Mouse (Mus musculus): ENCODE data around the gene Ccin. TPM values are rescaled to one million over a fixed set of nuclear protein-coding genes. Genes with fewer than 3 reads are reported as not detected.

Ccin gene
- total and polyA plus RNA-seq, 3 experiments = not detected

- TF ChIP-seq MYC (IDR thresholded peaks at IDR 0.05; ENCODE audit: low read depth, low read length) (peak; percentile 50; the same call in 1 of the 2 replicates), CTCF (conservative IDR thresholded peaks at IDR 0.05 in 1 of 2, IDR thresholded peaks at IDR 0.05 in 1 of 2; ENCODE audit: low read depth in 2 of 2, low read length in 2 of 2) (no peak), SIN3A (IDR thresholded peaks at IDR 0.05; ENCODE audit: low read length) (no peak), EP300 (IDR thresholded peaks at IDR 0.05; ENCODE audit: low read length) (no peak; the same call in 1 of the 2 replicates), JUND (conservative IDR thresholded peaks at IDR 0.05; ENCODE audit: low read depth, low read length) (no peak), POLR2AphosphoS2 (IDR thresholded peaks at IDR 0.05; ENCODE audit: low read depth, low read length) (no peak), USF2 (conservative IDR thresholded peaks at IDR 0.05; ENCODE audit: low read depth, low read length) (no peak), TBP (conservative IDR thresholded peaks at IDR 0.05; ENCODE audit: low read depth, low read length) (no peak), ZKSCAN1 (IDR thresholded peaks at IDR 0.05; ENCODE audit: borderline replicate concordance, low read depth, low read length) (no peak), NELFE (IDR thresholded peaks at IDR 0.05; ENCODE audit: low read depth, low read length) (no peak), PAX5 (IDR thresholded peaks at IDR 0.05; ENCODE audit: low read length) (no peak)
Measured at GRCm38 (mm10) chr4:43957846-43958461, 25.3 kb upstream of the Ccin start (continued).

- H3K79me2 ChIP-seq (replicated peaks; ENCODE audit: control insufficient read depth, extremely low read depth, insufficient read depth, poor library complexity, severe bottlenecking) = peaks cover 16% of the 10 kb centered on the region
- dilution Hi-C loops (cut with MboI; ENCODE audit: extremely low pct_ligation_motif_present, extremely low pct_unique_long_range_greater_than_20kb, low sequenced_read_pairs) (no loop called here), in situ Hi-C loops (cut with MboI; ENCODE audit: low pct_ligation_motif_present, low pct_unique_long_range_greater_than_20kb, low sequenced_read_pairs) (loop anchor here (5.0 kb wide), 1 partner anchor 37 kb away; no protein-coding TSS in a partner anchor)
- peak overlapping the region; percentile 100 for H3K4me2 ChIP-seq (ENCODE audit: insufficient read depth, low read depth, poor library complexity, severe bottlenecking)
- H3K27me3 ChIP-seq (replicated peaks) = no peaks in the 10 kb centered on the region
- peaks cover 8 to 59% of the 10 kb centered on the region in 2 experiments; a peak in 3 of 4 replicates for H3K4me1 ChIP-seq (ENCODE audit: control insufficient read depth in 1 of 2, insufficient read depth in 2 of 2)
- peak overlapping the region; percentile 65 for H3K27ac ChIP-seq (ENCODE audit: insufficient read depth, low read depth)
- DNase-seq (ENCODE audit: extremely low read depth) = peak; percentile 89
- H3K9me3 ChIP-seq (replicated peaks; ENCODE audit: low read length) = no peaks in the 10 kb centered on the region
- H3K9ac ChIP-seq (ENCODE audit: insufficient read depth, low read depth) = peak overlapping the region; percentile 68
- H3K36me3 ChIP-seq (replicated peaks in 1 of 2; ENCODE audit: control insufficient read depth in 1 of 2, insufficient read depth in 1 of 2, low read length in 1 of 2) = peaks cover 0 to 29% of the 10 kb centered on the region in 2 experiments
- H3K4me3 ChIP-seq (replicated peaks in 1 of 3; ENCODE audit: low read depth in 2 of 3, low read length in 2 of 3, poor library complexity in 1 of 3) = peak overlapping the region; percentile 48 to 91 (median 69)
- TF ChIP-seq TBP (conservative IDR thresholded peaks at IDR 0.05; ENCODE audit: low read depth, low read length) (peak; percentile 28; the same call in 1 of the 2 replicates), RAD21 (IDR thresholded peaks at IDR 0.05; ENCODE audit: low read depth, low read length) (no peak), HCFC1 (IDR thresholded peaks at IDR 0.05; ENCODE audit: low read depth, low read length) (no peak), UBTF (IDR thresholded peaks at IDR 0.05; ENCODE audit: low read depth, low read length) (no peak; the same call in 1 of the 2 replicates), MAZ (IDR thresholded peaks at IDR 0.05; ENCODE audit: low read depth, low read length) (peak; percentile 74), MYC (IDR thresholded peaks at IDR 0.05; ENCODE audit: low read depth, low read length) (0 out of 2 replicates have a peak, but pooled peaks have one; percentile 34), JUN (IDR thresholded peaks at IDR 0.05; ENCODE audit: insufficient read depth, low read depth, low read length) (no peak), KAT2A (IDR thresholded peaks at IDR 0.05; ENCODE audit: insufficient replicate concordance, low read length) (no peak), POLR2AphosphoS2 (IDR thresholded peaks at IDR 0.05; ENCODE audit: low read depth, low read length) (no peak; the same call in 1 of the 2 replicates), SMC3 (IDR thresholded peaks at IDR 0.05; ENCODE audit: low read depth, low read length) (no peak), USF1 (IDR thresholded peaks at IDR 0.05; ENCODE audit: low read depth, low read length) (no peak), MAFK (IDR thresholded peaks at IDR 0.05; ENCODE audit: insufficient replicate concordance, low read length) (no peak), MXI1 (IDR thresholded peaks at IDR 0.05; ENCODE audit: low read depth, low read length) (peak; percentile 53), SIN3A (IDR thresholded peaks at IDR 0.05; ENCODE audit: low read length) (peak; percentile 83), NRF1 (IDR thresholded peaks at IDR 0.05; ENCODE audit: low read depth, low read length) (peak; percentile 78), NELFE (IDR thresholded peaks at IDR 0.05; ENCODE audit: low read depth, low read length) (0 out of 2 replicates have a peak, but pooled peaks have one; percentile 40), IRF4 (IDR thresholded peaks at IDR 0.05; ENCODE audit: low read depth, low read length) (peak; percentile 50; the same call in 1 of the 2 replicates), ZMIZ1 (IDR thresholded peaks at IDR 0.05; ENCODE audit: low read depth, low read length) (peak; percentile 64; the same call in 1 of the 2 replicates), CTCF (conservative IDR thresholded peaks at IDR 0.05 in 1 of 2, IDR thresholded peaks at IDR 0.05 in 1 of 2; ENCODE audit: low read depth in 2 of 2, low read length in 2 of 2) (no peak), EP300 (IDR thresholded peaks at IDR 0.05; ENCODE audit: low read length) (peak; percentile 49; the same call in 1 of the 2 replicates), TCF12 (IDR thresholded peaks at IDR 0.05; ENCODE audit: low read depth, low read length) (no peak), ZNF384 (IDR thresholded peaks at IDR 0.05; ENCODE audit: low read depth, low read length) (no peak), CHD2 (IDR thresholded peaks at IDR 0.05; ENCODE audit: low read length) (0 out of 2 replicates have a peak, but pooled peaks have one; percentile 22), JUND (conservative IDR thresholded peaks at IDR 0.05; ENCODE audit: low read depth, low read length) (no peak), CHD1 (IDR thresholded peaks at IDR 0.05; ENCODE audit: low read depth, low read length) (peak; percentile 62; the same call in 1 of the 2 replicates), POLR2A (IDR thresholded peaks at IDR 0.05; ENCODE audit: low read depth, low read length) (peak; percentile 73), ZC3H11A (IDR thresholded peaks at IDR 0.05; ENCODE audit: low read depth, low read length) (no peak), PAX5 (IDR thresholded peaks at IDR 0.05; ENCODE audit: low read length) (no peak), RCOR1 (conservative IDR thresholded peaks at IDR 0.05; ENCODE audit: low read depth, low read length) (no peak), GABPA (IDR thresholded peaks at IDR 0.05; ENCODE audit: insufficient replicate concordance, low read depth, low read length) (no peak), E2F4 (IDR thresholded peaks at IDR 0.05; ENCODE audit: insufficient replicate concordance, low read depth, low read length) (no peak)
Measured at GRCm38 (mm10) chr4:43959523-43960179, 23.6 kb upstream of the Ccin start.
